Mouse (Mus musculus) neural tube, embryonic 10.5 days (tissue): ENCODE measurements around the gene Trim16.

Experiments
- DNase-seq: peaks from one replicate; pipeline ENCODE4 v3.0.0-alpha.2; 2017; ENCODE audit warnings: low spot score; ENCODE audit errors: extremely low spot score

Trim16 gene

DNA sequence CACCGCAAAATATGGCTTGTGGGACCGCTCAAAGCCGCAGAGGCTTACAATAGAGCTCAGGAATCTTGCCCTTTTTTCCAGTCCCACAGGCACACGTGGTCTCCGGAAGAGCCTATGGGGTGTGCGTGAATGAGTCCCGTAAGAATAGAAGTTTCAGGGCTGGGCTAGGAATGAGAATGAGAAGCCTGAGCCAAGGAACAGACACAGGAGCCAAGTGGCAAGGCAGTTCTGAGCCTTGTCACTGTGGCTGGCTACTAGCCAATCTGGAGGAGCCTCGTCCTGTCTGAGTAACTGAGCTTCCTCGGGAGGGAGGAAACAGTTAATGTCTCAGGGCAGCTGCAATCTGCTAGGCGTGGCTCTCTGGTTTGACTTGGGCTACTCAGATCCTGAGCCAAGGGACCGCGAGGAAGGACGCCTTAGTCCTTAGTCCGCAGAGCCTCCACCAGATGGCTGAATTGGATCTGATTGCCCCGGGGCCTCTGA, at the start of gene Trim16:
Gene Trim16 (plus strand): TSS at position 173 of the 483 bp plus-strand sequence.
- peak; percentile 60 for DNase-seq

DNA sequence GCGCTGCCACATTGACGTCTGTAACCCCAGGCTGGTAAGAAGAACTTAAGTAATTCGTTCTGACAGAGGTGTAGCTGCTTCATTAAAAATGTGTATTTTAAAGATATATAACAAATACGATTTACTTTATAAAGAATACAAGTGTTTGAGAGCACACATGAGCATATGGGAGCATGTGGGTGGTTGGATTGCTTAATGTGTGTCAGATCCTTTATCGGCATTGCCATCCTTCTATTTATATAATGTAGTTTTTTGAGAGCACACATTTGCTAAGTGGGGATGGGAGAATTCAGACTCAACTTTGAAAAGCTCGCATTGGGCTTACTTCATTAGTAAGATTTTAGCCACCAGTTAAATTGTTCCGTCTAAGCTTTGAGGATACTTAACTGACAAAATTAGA, 43.5 kb upstream of the Trim16 start:
- no peak for DNase-seq

DNA sequence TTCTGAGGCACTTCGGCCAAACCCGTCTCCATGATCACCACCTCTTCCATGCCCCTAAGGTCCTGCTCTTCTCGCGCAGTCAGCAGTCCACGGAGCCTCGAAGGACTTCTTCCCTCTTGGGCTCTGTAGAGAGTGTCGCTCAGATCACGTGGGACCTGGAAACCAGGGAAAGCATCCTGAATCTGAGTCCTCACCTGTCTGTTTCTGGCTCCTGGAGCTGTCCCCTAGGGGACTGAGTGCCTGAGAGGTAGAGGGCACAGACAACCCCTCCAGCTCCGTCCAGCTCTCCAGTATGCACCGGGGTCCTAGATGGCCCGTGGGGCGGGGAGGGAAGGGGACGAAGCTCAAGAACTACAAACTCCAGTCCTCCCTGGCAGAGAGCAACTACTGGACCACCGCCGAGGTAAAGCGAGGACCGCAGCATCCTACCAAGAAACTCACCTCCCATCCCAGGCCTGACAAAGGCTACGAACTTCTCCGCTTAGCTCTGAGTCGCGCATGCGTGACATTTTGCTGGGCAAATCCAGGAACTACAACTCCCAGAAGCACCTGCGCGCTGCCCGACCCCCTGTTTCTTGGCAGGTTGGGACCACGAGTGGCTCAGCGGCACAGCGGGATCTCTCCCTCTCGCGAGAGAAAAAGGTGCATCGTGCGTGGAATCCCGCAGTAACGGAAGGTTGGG, 31.0 kb upstream of the Trim16 start, which contains the start of gene Zfp286:
Gene Zfp286 (minus strand): TSS at position 528 of the 682 bp plus-strand sequence.
- DNase-seq: peak; percentile 93

DNA sequence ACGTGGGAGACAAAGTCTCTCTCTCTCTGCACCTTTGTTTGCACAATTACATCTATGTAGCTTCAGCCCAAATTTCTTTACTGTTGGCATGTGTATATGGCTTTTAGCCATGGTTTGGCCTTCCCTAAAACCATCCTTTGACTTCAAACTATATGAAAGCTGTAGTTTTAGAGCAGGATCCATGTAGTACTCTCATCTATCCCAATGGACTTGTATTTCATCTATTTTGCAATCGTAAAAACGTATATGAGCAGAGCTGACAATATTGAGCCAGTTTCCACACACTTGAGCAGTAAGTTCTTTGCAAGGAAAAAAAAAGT, 30.5 kb upstream of the Trim16 start:
- no peak for DNase-seq

DNA sequence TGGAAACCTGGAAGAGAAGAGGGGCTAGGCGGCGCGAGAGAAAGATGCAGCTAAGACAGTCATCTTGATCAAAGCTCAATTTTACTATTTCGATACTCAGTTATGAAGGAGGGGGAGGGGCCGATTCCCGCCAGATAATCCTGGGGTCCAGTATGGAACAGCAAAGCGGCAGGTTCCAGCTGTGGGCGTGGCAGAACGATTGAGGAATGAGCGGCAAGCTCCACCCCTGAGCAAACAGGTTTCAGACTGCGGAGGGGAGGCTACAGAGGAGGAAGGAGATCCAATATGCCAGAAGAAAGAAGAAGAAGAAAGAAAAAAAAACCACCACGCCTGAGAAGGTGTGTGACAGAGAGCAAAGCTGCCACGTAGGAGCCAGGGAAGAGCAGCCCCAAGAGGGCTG, 15.9 kb upstream of the Trim16 start:
- no peak for DNase-seq

DNA sequence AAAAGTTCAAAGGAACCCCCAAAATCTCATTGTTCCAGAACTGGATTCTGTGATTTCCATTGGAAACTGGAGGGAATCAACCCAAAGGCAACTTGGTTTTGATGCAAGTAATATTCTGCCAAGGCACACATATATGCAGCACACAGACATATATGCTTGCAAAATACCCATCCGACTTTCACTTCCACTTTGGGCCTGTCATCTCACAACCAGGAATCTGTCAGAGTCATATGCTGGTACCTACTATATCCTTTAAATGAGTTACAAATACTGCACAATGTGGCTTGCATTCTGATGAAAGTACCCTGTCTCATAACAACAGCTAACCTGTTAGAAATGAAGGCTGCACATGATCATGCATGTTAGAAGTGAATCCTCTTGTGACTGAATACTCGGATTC, 12.1 kb upstream of the Trim16 start:
- DNase-seq: no peak

DNA sequence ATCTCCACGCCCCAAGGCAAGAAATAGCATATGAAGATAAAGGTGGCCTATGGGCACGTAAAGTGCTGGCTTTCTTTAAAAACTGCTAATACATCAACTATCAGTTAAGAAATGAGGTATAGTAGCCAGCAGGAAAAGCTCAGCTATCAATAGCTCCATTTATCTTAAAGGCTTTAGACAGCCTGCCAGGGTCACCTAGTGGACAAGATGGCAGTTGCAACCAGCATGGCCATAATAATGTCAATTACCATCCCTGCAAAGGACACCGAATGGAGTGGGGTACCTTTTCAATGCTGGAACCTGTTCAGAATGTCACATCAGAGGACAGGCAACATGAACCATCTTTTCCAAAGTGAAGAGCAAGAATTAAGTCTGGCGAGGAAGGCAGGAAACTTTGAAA, 10.8 kb upstream of the Trim16 start:
- DNase-seq: no peak

DNA sequence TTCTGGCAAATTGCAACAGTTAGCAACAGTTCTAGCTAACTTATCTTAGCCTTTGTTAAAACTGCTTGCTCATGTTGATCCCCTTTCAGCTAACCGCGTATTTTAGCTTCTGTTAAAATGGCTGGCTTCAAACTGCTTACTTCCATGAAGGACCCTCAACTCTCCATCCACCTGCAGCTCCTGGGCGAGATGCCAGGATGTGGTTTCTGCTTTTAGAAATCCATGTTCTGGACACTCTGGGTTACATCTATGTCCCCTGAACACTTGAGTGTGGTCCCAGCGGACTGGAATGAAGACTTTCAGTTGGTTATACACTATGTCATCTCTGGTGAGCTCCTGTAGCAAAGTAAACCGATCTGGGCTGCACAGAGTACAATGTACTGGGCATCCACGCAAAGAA, 7.8 kb upstream of the Trim16 start:
- DNase-seq: no peak

DNA sequence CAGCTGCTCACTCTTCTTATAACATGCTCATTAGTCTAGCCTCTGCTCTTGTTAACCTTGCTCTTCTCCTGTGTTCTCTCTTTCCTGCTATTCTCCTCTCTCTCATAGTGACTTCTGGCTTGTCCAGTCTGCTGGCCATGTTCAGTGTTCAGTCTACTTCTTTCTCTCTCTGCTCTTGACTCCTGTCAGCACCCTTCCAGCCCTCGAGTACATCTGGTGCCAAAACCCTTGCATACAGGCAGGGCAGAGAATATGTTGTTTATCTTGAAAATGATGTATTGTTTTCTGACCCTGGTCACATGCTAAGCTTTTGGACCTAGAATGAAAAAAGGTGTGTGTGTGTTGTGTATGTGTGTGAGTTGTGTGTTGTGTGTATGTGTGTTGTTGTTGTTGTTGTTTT, 6.5 kb upstream of the Trim16 start:
- no peak for DNase-seq

DNA sequence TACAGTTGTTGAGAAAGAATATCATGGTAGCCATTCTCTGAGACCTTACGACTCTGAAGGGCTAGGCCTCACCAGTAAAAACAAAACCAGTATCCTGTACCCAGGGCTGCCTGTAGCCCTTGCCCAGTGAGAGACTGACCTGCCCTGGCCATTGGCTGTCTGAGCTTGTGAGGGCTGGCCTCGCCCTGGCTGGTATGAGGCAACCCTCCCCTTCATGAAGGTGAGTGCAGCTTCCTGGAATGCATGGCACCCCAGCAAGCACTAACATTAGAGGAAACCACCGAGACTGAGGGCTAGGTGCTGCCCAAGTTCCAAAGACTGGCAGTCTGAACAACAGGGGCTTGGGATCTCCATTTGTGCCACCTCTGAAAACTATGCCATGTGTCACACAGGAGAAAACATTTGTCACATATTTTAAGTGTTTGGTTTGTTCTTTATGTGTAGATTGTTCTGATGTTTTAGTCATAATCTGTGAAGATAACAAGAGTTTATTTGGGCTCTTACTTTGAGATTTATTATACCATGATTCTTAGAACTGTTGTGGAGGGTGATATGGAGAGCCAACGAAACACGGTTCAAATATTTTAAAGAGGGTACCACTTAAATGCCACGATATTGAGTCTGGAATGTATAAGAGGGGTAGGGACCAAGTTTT, 5.9 kb upstream of the Trim16 start:
- no peak for DNase-seq

DNA sequence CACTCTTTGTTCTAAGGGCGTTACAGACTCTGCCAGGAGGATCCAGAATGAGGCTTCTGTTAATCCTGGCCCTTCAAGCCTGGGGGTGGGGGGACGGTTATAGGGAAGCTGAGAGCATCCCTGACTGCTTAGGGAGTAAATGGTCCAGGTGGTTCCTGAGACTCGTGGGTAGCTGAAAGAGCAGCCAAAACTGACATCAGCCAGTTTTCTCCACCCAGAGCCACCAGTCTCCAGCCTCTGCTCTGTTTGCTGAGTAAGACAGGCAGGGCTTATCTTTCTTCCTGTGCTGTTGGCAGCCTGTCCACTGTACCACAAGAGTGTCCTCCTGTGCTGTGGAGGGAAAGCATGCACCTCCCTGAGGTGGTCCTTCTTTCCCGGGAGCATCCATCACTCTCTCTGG, 5.4 kb upstream of the Trim16 start:
- no peak for DNase-seq

DNA sequence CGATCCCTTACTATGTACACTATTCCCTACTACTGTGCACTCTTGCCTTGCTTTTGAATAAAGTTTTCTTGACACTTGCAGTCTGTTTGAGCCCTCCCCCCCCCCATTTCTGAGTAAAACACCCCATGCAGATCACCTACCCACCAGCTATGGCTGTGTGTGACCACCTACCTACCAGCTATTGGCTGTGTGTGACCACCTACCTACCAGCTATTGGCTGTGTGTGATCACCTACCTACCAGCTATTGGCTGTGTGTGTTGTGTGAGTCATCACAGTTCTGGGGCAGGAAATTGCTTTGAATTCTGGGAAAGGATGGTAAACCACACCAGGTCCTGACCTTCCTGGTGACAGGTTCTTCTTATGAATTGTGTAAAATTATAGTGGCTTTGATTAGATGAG, 4.6 kb upstream of the Trim16 start:
- DNase-seq: no peak

DNA sequence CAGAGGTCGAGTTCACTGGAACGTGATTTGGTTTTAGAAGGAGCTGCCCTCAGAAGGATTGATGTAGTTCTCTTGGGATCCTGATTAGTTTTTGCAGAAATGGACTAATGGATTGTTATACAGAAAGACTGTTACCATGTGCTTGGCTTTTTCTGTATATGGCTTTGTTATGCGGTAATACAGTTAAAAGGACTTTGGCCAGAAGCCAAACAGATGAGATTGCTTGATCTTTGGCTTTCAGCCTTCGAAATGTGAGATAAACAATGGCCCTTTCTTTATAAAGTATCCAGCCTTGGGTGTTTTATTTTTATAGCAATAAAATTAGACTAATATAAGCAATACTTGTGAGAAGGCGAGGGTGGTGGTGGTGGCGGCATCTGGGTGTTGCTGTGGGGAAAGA, 3.4 kb upstream of the Trim16 start:
- DNase-seq: no peak

DNA sequence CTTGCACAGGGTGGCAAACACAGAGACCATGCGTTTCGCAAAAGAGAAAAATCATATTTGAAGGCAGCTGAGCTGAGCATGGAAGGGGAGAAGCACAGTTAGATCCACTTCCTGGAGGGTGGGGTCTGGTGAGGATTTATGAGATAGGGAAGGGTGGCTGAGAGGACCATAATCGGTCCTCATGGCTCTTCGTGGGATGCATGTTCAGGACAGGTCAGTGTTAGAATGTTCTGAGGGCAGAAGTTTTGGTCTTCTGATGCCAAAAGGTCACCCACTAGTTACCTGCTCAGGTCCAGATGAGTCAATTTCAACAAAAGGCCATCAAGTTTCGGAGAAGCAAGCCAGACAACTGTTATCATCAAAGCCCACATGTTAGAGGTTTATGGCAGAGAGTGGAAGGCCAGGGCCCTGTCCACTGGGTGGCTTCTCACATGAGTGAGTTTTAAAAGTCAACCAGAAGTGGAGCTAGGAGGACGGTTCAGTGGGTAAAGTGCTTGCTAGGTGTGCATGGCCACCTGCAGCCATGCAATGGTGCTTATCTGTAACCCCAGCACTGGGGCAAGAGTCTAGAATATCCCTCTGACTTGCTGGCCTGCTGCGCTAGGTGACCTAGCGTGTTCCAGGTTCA, 858 bp upstream of the Trim16 start:
- no peak for DNase-seq

DNA sequence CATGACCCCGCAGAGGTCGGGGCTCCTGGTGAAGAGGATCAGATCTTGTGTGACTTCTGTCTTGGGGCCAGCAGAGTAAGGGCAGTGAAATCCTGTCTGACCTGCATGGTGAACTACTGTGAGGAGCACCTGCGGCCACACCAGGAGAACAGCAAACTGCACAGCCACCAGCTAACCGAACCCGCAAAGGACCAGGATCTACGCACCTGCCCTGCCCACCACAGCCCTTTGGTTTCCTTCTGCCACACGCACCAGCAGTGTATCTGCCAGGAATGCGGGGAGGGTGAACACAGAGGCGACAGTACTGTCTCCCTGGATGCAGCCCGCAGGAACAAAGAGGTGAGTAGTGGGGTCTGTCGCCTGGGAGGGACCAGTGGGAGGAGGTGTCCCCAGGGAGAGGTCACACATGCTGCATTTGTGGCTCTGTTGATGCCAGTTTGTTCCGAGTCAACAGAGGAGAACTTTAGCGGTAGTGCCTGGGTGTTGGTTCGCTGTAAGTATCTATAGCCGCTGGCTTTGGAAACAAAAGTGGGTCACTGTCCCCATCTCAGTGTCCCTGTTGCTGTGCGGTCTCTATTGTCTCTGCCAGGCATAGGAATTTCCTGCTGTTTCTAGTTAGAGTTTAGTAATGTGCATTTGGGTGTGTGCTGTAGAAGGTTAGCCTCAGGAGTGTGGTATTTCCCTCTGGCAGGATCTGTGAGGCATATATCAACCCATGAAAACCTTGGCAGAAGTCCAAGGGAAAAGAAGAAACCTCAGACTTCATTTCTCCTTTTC, 818 bp downstream of the Trim16 start:
- DNase-seq: peak; percentile 42

DNA sequence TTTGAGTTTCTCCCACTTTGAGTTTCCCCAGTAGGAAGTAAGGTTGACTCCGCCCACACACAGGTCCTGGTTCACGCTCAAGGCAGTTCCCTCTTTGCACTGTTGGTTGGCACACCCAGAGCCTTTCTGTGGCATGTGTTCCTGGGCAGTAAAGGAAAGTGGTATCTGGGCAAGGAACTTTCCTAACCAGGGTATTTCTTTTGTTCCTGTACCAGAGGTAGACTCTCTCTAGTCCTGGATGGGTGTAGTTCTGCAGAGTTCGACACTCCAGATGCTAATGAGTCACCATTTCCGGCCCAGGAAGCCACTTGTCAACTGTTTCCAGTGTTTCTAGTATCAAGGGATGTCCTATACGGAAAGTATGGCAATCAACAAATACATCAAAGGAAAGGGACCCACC, 1.9 kb downstream of the Trim16 start:
- no peak for DNase-seq

DNA sequence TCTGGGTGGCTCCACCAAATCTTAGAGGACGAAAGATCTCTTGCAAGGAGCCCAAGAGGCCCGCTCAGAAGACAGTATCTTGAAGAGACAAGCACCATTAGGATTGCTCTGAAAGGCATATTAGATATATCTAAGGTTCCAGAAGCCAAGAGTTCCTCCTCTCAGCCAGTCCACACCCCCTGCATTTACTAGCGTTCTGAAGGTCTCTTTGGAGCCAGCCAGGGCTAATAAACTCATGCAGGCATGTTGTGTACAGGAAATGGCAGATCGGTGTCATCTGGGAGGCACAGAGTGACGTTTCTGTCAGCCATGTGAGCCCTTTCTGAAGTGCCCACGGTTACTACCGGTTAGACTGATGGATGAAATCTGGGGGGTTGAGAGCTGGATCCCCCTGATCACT, 4.2 kb downstream of the Trim16 start:
- DNase-seq: no peak

DNA sequence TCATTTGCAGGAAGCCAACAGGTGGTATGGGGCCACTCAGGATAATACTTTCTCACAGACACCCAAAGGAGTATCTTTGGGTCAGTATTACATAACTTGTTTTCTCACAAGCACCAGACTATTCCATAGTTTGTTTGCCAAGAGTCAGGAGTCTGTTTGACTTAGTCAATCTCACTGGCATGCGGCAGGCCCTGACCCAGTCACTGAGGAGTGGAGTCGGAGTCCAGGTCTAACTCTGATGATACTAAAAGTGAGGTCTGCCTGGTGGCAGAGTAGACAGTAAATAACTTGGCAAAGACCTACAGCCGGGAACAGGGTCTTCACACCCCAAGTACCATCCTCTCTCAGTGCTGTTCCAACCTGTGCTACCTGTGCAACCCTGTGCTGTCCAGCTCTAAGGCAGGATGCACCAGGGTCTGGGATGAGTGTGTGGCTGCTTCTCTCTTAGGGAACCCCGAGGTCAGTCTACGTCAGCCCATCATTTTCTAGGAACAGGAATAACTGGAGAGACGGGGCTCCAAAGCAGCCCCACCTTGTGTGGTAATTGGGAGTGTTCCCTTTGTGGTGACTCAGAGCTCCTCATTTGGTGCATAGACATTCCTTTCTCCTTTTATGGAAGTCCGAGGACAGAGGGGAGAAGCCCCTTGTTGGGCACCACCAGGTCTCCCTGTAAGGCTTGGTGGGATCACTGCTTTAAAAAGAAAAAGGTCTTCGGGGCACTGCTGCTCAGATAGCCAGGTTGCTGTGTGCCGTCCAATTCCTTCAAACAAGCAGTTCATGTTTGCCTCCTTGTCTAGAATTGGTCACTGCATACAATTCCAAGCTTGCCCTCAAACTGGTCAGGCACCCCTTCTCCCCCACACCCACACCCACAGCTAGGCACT, 5.4 kb downstream of the Trim16 start:
- DNase-seq: no peak

DNA sequence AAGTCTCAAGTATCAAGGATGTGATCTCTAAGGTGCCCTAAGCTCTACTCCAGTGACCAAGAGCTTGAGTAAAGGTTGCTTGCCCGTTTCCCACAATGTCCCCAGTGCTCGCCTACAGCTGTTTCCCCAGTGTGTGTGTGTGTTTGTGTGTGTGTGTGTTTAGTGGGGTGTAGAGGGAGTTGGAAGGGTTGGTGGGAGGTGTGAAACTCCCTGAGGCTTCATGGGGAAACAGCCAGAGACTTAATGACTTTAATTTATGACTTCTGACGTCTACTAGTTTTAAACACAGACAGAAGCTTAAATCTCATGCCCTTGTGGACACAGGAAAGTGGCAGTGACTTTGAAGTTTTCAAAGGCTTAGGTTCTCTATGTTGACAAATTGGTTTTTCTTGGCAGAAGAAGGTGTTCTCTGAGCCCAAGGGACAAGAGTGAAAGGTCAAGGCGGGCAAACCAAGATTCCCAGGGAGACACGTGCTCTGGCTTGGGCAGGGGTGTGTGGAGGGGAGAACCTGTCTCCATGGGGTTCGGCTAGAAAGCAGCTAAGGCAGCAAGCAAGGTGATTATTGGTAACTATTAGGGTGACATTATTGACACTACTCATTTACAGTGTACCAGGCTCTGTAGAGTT, 6.2 kb downstream of the Trim16 start:
- DNase-seq: no peak

DNA sequence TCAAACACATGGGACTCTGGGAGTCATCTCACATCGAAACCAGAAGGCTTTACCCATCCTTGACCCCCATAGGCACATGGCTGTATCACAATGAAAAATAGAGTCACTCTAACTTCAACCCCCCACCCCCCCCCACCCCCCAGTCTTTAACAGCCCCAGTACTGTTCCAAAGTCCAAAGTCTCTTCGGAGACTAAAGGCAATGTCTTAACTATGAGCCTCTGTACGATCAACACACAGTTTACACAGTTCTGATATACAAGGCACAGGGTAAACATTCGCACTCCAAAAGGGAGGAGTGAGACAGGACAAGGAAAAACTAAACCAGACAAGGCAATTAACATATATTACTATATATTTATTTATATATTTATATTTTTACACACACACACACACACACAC, 7.1 kb downstream of the Trim16 start:
- no peak for DNase-seq

DNA sequence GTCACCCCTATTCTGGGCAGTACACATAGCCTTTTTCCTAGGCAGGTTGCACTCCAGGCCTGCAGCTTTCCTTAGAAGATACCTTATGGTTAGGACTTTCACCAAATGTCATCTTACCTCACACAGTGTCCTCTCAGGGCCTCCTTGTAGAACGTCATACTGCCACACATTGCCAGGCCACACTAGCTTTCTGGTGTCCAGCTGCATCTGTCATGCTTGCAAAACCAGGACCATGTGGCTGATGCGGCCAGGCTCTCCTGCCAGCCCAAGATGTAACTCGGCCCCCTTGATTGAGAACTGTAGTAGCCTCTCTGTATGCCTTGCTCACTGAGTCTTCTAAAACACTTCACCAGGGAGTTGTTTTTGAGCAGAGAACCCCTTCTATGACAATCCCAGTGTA, 7.9 kb downstream of the Trim16 start:
- no peak for DNase-seq
